Mouse (Mus musculus): ENCODE results near the gene Fbn1. TPM values are rescaled to one million over a fixed set of nuclear protein-coding genes. Genes with fewer than 3 reads are reported as not detected.

The Fbn1 gene
- total and polyA plus RNA-seq, 2 experiments from 2014 or later: 12.7 to 127 TPM

GRCm38 (mm10) chr2:125295526-125295925 is 212.3 kb downstream of the Fbn1 start:
- Histone ChIP-seq H3K4me3 (ENCODE audit: low read depth, low read length) (no peak overlapping the region), H3K9ac (replicated peaks; ENCODE audit: low read depth, low read length) (no peak overlapping the region), H3K4me1 (ENCODE audit: control insufficient read depth, insufficient read depth) (no peaks in the 10 kb centered on the region), H3K27ac (ENCODE audit: low read depth) (no peak overlapping the region), H3K4me2 (ENCODE audit: low read depth, low read length) (no peak overlapping the region), H3K9me3 (replicated peaks; ENCODE audit: control insufficient read depth, low read length) (no peaks in the 10 kb centered on the region), H3K27me3 (ENCODE audit: control insufficient read depth, insufficient read depth, low read length) (no peaks in the 10 kb centered on the region), H3K36me3 (replicated peaks; ENCODE audit: control insufficient read depth, insufficient read depth, low read length) (no peaks in the 10 kb centered on the region)
- TF ChIP-seq CTCF (IDR thresholded peaks at IDR 0.05; ENCODE audit: low read depth): no peak
- ATAC-seq (ENCODE audit: insufficient read depth, low read depth) (no peak), DNase-seq (ENCODE audit: low spot score) (no peak)
- WGBS: 82% methylated on average over 3 of the region's 3 CpGs

DNA sequence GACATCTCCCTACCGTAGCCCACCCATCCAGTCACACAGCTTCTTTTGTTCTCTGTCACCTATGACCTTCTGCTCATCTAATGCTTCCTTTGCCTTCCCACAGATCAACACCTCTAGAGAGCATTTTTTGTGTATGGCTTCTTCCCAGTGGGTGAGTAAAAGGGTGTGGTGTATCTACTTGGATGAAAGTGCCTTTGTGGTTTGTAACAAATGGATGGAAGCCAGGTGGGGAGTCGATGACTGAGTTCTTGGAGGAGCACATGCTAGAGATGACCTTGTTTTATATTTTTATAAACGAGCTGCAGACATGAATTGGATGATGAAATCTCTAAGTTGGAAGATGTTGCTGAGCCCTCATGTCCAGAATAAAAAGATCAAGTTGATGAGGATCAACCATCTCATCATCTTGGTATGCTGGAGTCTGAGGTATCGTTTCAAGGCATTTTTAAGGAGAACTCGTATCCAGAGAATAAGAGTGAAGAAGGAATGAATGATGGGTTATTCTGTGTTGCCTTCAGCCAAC is 213.8 kb downstream of the Fbn1 start:
- WGBS: 77% methylated on average over 5 of the region's 5 CpGs
- TF ChIP-seq CTCF (IDR thresholded peaks at IDR 0.05; ENCODE audit: low read depth) (no peak), EP300 (IDR thresholded peaks at IDR 0.05; ENCODE audit: low read depth) (no peak)
- no peak overlapping the region for H3K4me3 ChIP-seq (ENCODE audit: low read depth, low read length)
- ATAC-seq (ENCODE audit: insufficient read depth, low read depth): no peak
- no peaks in the 10 kb centered on the region for H3K27me3 ChIP-seq (ENCODE audit: control insufficient read depth, insufficient read depth, low read length)
- no peak overlapping the region for H3K9ac ChIP-seq (replicated peaks; ENCODE audit: low read depth, low read length)
- no peaks in the 10 kb centered on the region for H3K36me3 ChIP-seq (replicated peaks; ENCODE audit: control insufficient read depth, insufficient read depth, low read length)
- no peak overlapping the region for H3K27ac ChIP-seq (ENCODE audit: low read depth)
- no peak overlapping the region for H3K4me2 ChIP-seq (ENCODE audit: low read depth, low read length)
- H3K4me1 ChIP-seq (ENCODE audit: control insufficient read depth, insufficient read depth): no peaks in the 10 kb centered on the region
- H3K9me3 ChIP-seq (replicated peaks; ENCODE audit: control insufficient read depth, low read length): no peaks in the 10 kb centered on the region
- DNase-seq (ENCODE audit: low spot score): no peak

DNA sequence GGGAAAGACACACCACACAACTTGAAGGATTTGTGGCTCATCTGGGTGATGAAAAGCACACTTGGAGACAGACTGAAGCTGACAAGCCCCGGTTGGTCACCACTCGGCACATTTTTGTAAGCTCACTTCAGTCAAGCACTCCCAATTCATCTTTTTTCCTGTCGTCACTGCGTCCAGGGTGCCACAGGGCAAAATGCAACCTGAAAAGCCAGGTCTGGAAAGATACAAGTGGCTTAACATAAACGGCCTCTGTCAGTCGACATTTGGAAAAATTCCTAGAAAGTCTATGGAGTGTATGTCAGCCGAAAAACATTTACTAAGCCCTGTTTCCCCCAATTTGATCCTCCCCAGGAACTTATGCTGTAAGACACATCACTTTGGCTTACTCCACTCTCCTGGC is 215.2 kb downstream of the Fbn1 start:
- H3K4me3 ChIP-seq (ENCODE audit: low read depth, low read length): no peak overlapping the region
- H3K27ac ChIP-seq (ENCODE audit: low read depth): no peak overlapping the region
- no peak for ATAC-seq (ENCODE audit: insufficient read depth, low read depth)
- H3K27me3 ChIP-seq (ENCODE audit: control insufficient read depth, insufficient read depth, low read length): no peaks in the 10 kb centered on the region
- H3K9me3 ChIP-seq (replicated peaks; ENCODE audit: control insufficient read depth, low read length): no peaks in the 10 kb centered on the region
- no peaks in the 10 kb centered on the region for H3K4me1 ChIP-seq (ENCODE audit: control insufficient read depth, insufficient read depth)
- no peak overlapping the region for H3K4me2 ChIP-seq (ENCODE audit: low read depth, low read length)
- no peaks in the 10 kb centered on the region for H3K36me3 ChIP-seq (replicated peaks; ENCODE audit: control insufficient read depth, insufficient read depth, low read length)
- no peak overlapping the region for H3K9ac ChIP-seq (replicated peaks; ENCODE audit: low read depth, low read length)
- no peak for TF ChIP-seq CTCF (IDR thresholded peaks at IDR 0.05; ENCODE audit: low read depth)
- TF ChIP-seq EP300 (IDR thresholded peaks at IDR 0.05; ENCODE audit: low read depth): no peak
- 43% methylated on average over 7 of the region's 7 CpGs for WGBS
- DNase-seq (ENCODE audit: low spot score): no peak

GRCm38 (mm10) chr2:125291101-125291500 is 216.7 kb downstream of the Fbn1 start:
- DNase-seq (ENCODE audit: low spot score) (no peak), ATAC-seq (ENCODE audit: insufficient read depth, low read depth) (no peak)
- Histone ChIP-seq H3K36me3 (replicated peaks; ENCODE audit: control insufficient read depth, insufficient read depth, low read length) (no peaks in the 10 kb centered on the region), H3K4me3 (ENCODE audit: low read depth, low read length) (no peak overlapping the region), H3K27me3 (ENCODE audit: control insufficient read depth, insufficient read depth, low read length) (no peaks in the 10 kb centered on the region), H3K4me2 (ENCODE audit: low read depth, low read length) (no peak overlapping the region), H3K9me3 (replicated peaks; ENCODE audit: control insufficient read depth, low read length) (no peaks in the 10 kb centered on the region), H3K27ac (ENCODE audit: low read depth) (no peak overlapping the region), H3K4me1 (ENCODE audit: control insufficient read depth, insufficient read depth) (no peaks in the 10 kb centered on the region), H3K9ac (replicated peaks; ENCODE audit: low read depth, low read length) (no peak overlapping the region)
- 25% methylated on average over 1 of the region's 1 CpGs for WGBS
- TF ChIP-seq CTCF (IDR thresholded peaks at IDR 0.05; ENCODE audit: low read depth) (no peak), EP300 (IDR thresholded peaks at IDR 0.05; ENCODE audit: low read depth) (no peak)

DNA sequence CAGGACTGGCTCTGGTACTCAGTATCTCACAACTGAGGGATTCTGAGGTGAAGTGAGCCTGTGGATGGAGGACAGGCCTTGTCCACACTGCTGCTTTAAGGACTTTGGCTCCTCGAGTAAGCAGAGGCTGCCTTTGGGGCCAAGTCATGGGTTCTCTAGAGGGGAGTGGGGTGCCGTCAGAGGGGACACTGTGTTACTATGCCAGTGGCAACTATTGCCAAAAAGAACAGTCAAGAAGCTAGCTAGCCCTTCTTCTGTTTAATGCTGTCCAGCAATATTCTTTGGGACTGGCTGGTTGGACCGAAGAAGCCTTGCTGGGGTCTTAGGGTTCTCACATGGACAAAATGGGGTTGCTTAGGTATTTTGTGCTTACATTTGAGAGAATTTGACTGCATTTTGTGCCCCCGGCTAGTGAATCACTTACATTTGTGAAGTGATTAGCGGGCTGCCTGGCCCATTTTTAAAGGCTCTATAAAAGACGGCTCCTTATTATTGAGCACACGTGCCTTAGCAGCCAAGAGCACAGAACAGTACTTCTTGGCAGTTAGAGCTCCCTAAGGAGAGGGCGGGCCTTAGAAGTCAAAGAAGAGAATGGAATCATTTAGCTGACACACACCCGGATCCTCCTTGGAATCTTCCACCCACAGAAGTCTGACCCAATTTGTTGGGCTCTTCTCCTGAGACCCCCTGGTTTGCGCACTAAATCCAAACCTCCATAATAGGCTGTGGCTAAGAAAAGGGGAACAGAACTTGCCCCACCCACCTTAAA is 217.4 kb downstream of the Fbn1 start:
- WGBS: 71% methylated on average over 10 of the region's 10 CpGs
- no peaks in the 10 kb centered on the region for H3K27me3 ChIP-seq (ENCODE audit: control insufficient read depth, insufficient read depth, low read length)
- no peaks in the 10 kb centered on the region for H3K4me1 ChIP-seq (ENCODE audit: control insufficient read depth, insufficient read depth)
- H3K4me2 ChIP-seq (ENCODE audit: low read depth, low read length): no peak overlapping the region
- TF ChIP-seq EP300 (IDR thresholded peaks at IDR 0.05; ENCODE audit: low read depth): no peak
- no peak for TF ChIP-seq CTCF (IDR thresholded peaks at IDR 0.05; ENCODE audit: low read depth)
- H3K4me3 ChIP-seq (ENCODE audit: low read depth, low read length): no peak overlapping the region
- no peak overlapping the region for H3K27ac ChIP-seq (ENCODE audit: low read depth)
- ATAC-seq (ENCODE audit: insufficient read depth, low read depth) (peak; percentile 55), DNase-seq (ENCODE audit: low spot score) (no peak)
- H3K36me3 ChIP-seq (replicated peaks; ENCODE audit: control insufficient read depth, insufficient read depth, low read length): no peaks in the 10 kb centered on the region
- H3K9ac ChIP-seq (replicated peaks; ENCODE audit: low read depth, low read length): no peak overlapping the region
- no peaks in the 10 kb centered on the region for H3K9me3 ChIP-seq (replicated peaks; ENCODE audit: control insufficient read depth, low read length)

GRCm38 (mm10) chr2:125285777-125286176 is 222.0 kb downstream of the Fbn1 start:
- Histone ChIP-seq H3K36me3 (replicated peaks; ENCODE audit: control insufficient read depth, insufficient read depth, low read length) (no peaks in the 10 kb centered on the region), H3K4me1 (ENCODE audit: control insufficient read depth, insufficient read depth) (no peaks in the 10 kb centered on the region), H3K27me3 (ENCODE audit: control insufficient read depth, insufficient read depth, low read length) (no peaks in the 10 kb centered on the region), H3K4me2 (ENCODE audit: low read depth, low read length) (no peak overlapping the region), H3K4me3 (ENCODE audit: low read depth, low read length) (no peak overlapping the region), H3K9me3 (replicated peaks; ENCODE audit: control insufficient read depth, low read length) (no peaks in the 10 kb centered on the region), H3K27ac (ENCODE audit: low read depth) (no peak overlapping the region), H3K9ac (replicated peaks; ENCODE audit: low read depth, low read length) (no peak overlapping the region)
- no peak for DNase-seq (ENCODE audit: low spot score)
- no peak for ATAC-seq (ENCODE audit: insufficient read depth, low read depth)
- WGBS: 87% methylated on average over 4 of the region's 4 CpGs
- TF ChIP-seq CTCF (IDR thresholded peaks at IDR 0.05; ENCODE audit: low read depth) (no peak), EP300 (IDR thresholded peaks at IDR 0.05; ENCODE audit: low read depth) (no peak)
